Mouse (Mus musculus) hindbrain, embryonic 14.5 days (tissue): ENCODE data around the gene Nlrc5. TPM values are rescaled to one million over a fixed set of nuclear protein-coding genes. Genes with fewer than 3 reads are reported as not detected.

Source experiments
- ATAC-seq: fragments of 200-750 bp; cut with Nextera tagmentation; 2 replicates; pipeline ENCODE4 v1.8.0; 2017; ENCODE audit warnings: moderate number of reproducible peaks, mild to moderate bottlenecking, moderate TSS enrichment, moderate library complexity; ENCODE audit not compliant: low FRiP score
- DNase-seq: peaks from one replicate; pipeline ENCODE4 v3.0.0-alpha.2; 2015; ENCODE audit warnings: low spot score
- H3K27ac ChIP-seq: fragments of 300-500 bp; sonication (generic); 2 replicates; pipeline ENCODE4 v1.5.1; 2014; ENCODE audit warnings: mild to moderate bottlenecking, moderate library complexity
- H3K27me3 ChIP-seq: fragments of 300-500 bp; sonication (generic); 2 replicates; pipeline ENCODE4 v1.6.1; 2014; ENCODE audit warnings: mild to moderate bottlenecking, low read length, mixed read lengths; ENCODE audit not compliant: control insufficient read depth, insufficient read depth
- H3K36me3 ChIP-seq: fragments of 300-500 bp; sonication (generic); replicated peaks from 2 replicates; pipeline ENCODE4 v1.6.1; 2014; ENCODE audit not compliant: control insufficient read depth, insufficient read depth
- H3K4me1 ChIP-seq: fragments of 300-500 bp; sonication (generic); replicated peaks from 2 replicates; pipeline ENCODE4 v1.6.1; 2014; ENCODE audit warnings: antibody characterized with exemption, low read length, mixed read lengths; ENCODE audit not compliant: control insufficient read depth, insufficient read depth
- H3K4me2 ChIP-seq: fragments of 300-500 bp; sonication (generic); replicated peaks from 2 replicates; pipeline ENCODE4 v1.6.1; 2014; ENCODE audit warnings: mild to moderate bottlenecking, moderate library complexity
- H3K4me3 ChIP-seq: fragments of 300-500 bp; sonication (generic); replicated peaks from 2 replicates; pipeline ENCODE4 v1.5.1; 2014; ENCODE audit warnings: mild to moderate bottlenecking, low read length
- H3K9ac ChIP-seq: fragments of 300-500 bp; sonication (generic); 2 replicates; pipeline ENCODE4 v1.6.1; 2014
- H3K9me3 ChIP-seq: fragments of 300-500 bp; sonication (generic); 2 replicates; pipeline ENCODE4 v1.6.1; 2016; ENCODE audit warnings: low read length; ENCODE audit not compliant: control insufficient read depth
- whole genome bisulfite sequencing: fragments of 180-500 bp; shearing (Covaris S2); extraction: QIAGEN DNeasy Blood & Tissue Kit; methylation state at CpG from one replicate; pipeline ENCODE4 v1.1.7; 2014; 5-methylcytosine and 5-hydroxymethylcytosine counted together
- polyA plus RNA-seq: library from polyadenylated mRNA; unstranded; fragments of >200 nt; fragmentation: Nextera tagmentation; extraction: Ambion mirVana; gene quantifications from 2 replicates; pipeline ENCODE4 v1.2.1, GENCODE M21; 2014

Gene Nlrc5
- polyA plus RNA-seq, 1 experiment from 2014 or later = 0.31 TPM

DNA sequence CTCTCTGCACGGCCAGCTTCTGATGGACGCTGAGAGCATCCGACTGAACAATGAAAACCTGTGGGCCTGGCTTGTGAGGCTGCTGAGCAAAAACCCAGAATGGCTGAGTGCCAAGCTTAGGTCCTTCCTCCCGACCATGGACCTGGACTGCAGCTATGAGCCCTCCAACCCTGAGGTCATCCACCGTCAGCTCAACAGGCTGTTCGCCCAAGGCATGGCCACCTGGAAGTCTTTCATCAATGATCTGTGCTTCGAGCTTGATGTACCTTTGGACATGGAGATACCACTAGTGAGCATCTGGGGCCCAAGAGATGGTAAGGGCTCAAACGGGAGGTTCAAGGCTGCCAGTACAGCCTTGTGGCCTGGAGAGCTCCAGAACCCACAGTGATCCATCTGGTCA, 38.6 kb downstream of the Nlrc5 start:
- H3K4me2 ChIP-seq = no peak overlapping the region
- H3K27ac ChIP-seq = no peak overlapping the region
- no peak overlapping the region for H3K9ac ChIP-seq
- no peaks in the 10 kb centered on the region for H3K27me3 ChIP-seq
- ATAC-seq = no peak
- no peaks in the 10 kb centered on the region for H3K9me3 ChIP-seq
- WGBS = 84% methylated on average over 8 of the region's 8 CpGs
- DNase-seq = no peak
- no peaks in the 10 kb centered on the region for H3K36me3 ChIP-seq
- no peak overlapping the region for H3K4me3 ChIP-seq
- no peaks in the 10 kb centered on the region for H3K4me1 ChIP-seq

DNA sequence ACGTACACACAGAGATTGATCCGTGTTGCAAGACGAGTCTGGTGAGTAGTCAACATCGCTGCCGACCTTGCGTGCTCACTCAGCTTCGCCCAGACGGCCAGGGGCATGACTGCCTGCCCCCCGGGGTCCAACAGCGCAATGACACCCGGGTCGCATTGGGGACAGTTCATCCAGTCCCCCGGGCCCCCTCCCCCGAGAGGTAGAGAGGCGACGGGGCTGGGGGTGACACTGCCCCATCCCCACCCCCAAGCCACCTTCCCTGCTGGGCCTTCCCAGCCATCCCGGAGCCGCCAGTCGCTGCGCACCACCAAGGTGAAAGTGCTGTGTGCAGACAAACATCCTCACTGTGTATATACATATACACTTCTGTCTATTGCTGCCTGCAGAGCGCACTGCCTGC, 39.3 kb downstream of the Nlrc5 start:
- no peak overlapping the region for H3K9ac ChIP-seq
- H3K4me2 ChIP-seq = no peak overlapping the region
- no peaks in the 10 kb centered on the region for H3K36me3 ChIP-seq
- no peaks in the 10 kb centered on the region for H3K4me1 ChIP-seq
- no peaks in the 10 kb centered on the region for H3K27me3 ChIP-seq
- ATAC-seq (no peak), DNase-seq (no peak)
- H3K9me3 ChIP-seq = no peaks in the 10 kb centered on the region
- 85% methylated on average over 21 of the region's 21 CpGs for WGBS
- no peak overlapping the region for H3K27ac ChIP-seq
- H3K4me3 ChIP-seq = no peak overlapping the region

- 81% methylated on average over 8 of the region's 8 CpGs for WGBS
- Histone ChIP-seq H3K9me3 (no peaks in the 10 kb centered on the region), H3K4me3 (no peak overlapping the region), H3K4me2 (no peak overlapping the region), H3K4me1 (no peaks in the 10 kb centered on the region), H3K27ac (no peak overlapping the region), H3K9ac (no peak overlapping the region), H3K27me3 (no peaks in the 10 kb centered on the region), H3K36me3 (no peaks in the 10 kb centered on the region)
- DNase-seq (no peak), ATAC-seq (no peak)
Measured at GRCm38 (mm10) chr8:94475786-94476185, 41.6 kb downstream of the Nlrc5 start.

DNA sequence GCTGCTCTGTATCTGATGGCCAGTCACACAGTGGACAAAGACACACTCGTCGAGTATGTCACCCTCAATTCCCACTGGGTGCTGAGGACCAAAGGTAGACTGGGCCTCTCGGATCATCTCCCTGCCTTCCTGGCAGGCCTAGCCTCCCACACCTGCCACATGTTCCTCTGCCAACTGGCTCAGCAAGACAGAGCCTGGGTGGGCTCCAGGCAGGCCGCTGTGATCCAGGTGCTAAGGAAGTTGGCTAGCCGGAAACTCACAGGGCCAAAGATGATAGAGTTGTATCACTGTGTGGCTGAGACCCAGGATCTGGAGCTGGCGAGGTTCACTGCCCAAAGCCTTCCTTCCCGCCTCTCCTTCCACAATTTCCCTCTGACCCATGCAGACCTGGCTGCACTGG, 42.7 kb downstream of the Nlrc5 start:
- Histone ChIP-seq H3K9ac (no peak overlapping the region), H3K36me3 (no peaks in the 10 kb centered on the region), H3K4me1 (no peaks in the 10 kb centered on the region), H3K27me3 (no peaks in the 10 kb centered on the region), H3K4me3 (no peak overlapping the region), H3K27ac (no peak overlapping the region), H3K4me2 (no peak overlapping the region), H3K9me3 (no peaks in the 10 kb centered on the region)
- DNase-seq (no peak), ATAC-seq (no peak)
- WGBS = 79% methylated on average over 7 of the region's 7 CpGs

- DNase-seq = no peak
- Histone ChIP-seq H3K9ac (no peak overlapping the region), H3K9me3 (no peaks in the 10 kb centered on the region)
Measured at GRCm38 (mm10) chr8:94482051-94482450, 47.9 kb downstream of the Nlrc5 start.

DNA sequence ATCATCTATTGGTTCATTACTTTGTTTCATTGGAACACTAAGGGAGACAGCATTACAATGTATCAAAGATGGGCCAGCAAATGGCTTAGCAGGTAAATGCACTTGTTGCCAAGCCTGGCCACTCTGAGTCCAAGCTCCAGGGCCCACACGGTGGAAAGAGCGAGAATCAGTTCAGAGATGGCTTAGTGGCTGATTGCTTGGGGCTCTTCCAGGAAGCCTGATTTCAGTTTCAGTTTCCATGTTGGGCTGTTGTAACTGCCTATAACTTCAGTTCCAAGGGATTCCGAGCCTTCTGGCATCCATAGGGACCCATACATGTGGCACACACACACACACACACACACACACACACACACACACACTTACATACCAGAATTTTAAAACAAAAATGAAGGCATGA, 51.1 kb downstream of the Nlrc5 start:
- Histone ChIP-seq H3K4me2 (no peak overlapping the region), H3K36me3 (no peaks in the 10 kb centered on the region), H3K4me1 (no peaks in the 10 kb centered on the region), H3K27me3 (no peaks in the 10 kb centered on the region), H3K9me3 (no peaks in the 10 kb centered on the region), H3K4me3 (no peak overlapping the region), H3K27ac (no peak overlapping the region), H3K9ac (no peak overlapping the region)
- DNase-seq = no peak
- ATAC-seq = no peak
- 82% methylated on average over 3 of the region's 3 CpGs for WGBS

More at GRCm38 (mm10) chr8:94482051-94482450, 47.9 kb downstream of the Nlrc5 start:
- H3K27ac ChIP-seq = no peak overlapping the region
- H3K4me2 ChIP-seq = no peak overlapping the region
- no peak overlapping the region for H3K4me3 ChIP-seq
- no peaks in the 10 kb centered on the region for H3K27me3 ChIP-seq
- WGBS = 14% methylated on average over 6 of the region's 6 CpGs
- no peaks in the 10 kb centered on the region for H3K4me1 ChIP-seq
- H3K36me3 ChIP-seq = no peaks in the 10 kb centered on the region
- no peak for ATAC-seq

DNA sequence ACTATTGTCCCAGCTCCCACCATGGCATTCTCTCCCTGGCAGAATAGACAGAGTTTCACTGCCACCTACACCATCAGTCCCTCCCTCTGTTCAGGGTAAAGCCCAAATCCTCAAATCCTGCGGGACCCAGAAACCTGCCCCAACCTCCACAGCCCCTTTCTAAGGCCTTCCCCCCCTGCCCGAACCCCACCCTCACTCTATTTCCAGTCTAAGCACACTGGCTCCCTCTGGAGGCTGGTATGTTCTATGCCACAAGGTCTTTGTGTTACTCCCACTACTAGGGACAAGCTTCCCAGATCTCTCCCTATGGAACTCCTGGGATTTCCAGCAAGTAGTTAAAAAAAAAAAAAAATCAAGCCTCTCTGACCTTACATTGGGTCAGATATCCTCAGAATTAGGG, 51.7 kb downstream of the Nlrc5 start:
- Histone ChIP-seq H3K4me1 (no peaks in the 10 kb centered on the region), H3K9me3 (no peaks in the 10 kb centered on the region), H3K27me3 (no peaks in the 10 kb centered on the region), H3K36me3 (no peaks in the 10 kb centered on the region), H3K4me3 (no peak overlapping the region), H3K4me2 (no peak overlapping the region), H3K27ac (no peak overlapping the region), H3K9ac (no peak overlapping the region)
- DNase-seq (no peak), ATAC-seq (no peak)
- WGBS = 38% methylated on average over 2 of the region's 2 CpGs

GRCm38 (mm10) chr8:94488016-94488415, 53.9 kb downstream of the Nlrc5 start:
- Histone ChIP-seq H3K4me3 (no peak overlapping the region), H3K36me3 (no peaks in the 10 kb centered on the region), H3K4me1 (0 out of 2 replicates have a peak, but pooled peaks cover 6% of the 10 kb centered on the region), H3K9me3 (no peaks in the 10 kb centered on the region), H3K27me3 (no peaks in the 10 kb centered on the region), H3K9ac (no peak overlapping the region), H3K4me2 (no peak overlapping the region), H3K27ac (no peak overlapping the region)
- no peak for ATAC-seq
- 79% methylated on average over 2 of the region's 2 CpGs for WGBS
- no peak for DNase-seq

DNA sequence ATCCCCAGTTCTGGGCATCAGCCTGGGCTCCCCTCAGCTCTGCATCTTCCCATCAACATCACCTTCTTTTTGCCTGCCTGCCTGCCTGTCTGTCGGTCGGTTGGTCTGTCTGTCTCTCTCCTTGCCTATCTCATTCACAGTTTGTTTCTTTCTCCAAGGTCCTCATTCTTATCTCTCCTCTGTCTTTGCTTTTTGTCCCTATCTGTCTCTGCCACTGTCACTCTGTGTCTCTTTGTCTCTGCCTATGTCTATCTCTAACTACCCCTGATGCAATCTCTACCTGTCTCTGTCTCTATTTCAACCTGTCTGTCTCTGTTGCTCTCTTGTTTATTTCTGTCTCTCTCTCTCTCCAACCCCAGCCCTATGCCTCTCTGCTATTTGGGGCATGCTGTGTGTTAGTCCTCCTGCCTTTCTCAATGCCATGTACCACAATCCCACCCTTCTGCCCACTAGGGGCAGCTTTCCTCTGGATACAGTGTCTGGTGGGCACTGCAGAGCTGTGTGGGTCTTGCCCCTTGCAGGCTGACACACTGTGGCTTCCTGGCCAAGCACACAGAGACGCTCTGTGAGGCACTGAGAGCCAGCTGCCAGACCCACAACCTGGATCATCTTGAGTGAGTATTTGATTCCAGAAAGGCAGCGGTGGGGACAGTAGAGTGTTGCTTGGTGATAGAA, 55.8 kb downstream of the Nlrc5 start:
- Histone ChIP-seq H3K36me3 (no peaks in the 10 kb centered on the region), H3K4me3 (no peak overlapping the region), H3K9me3 (no peaks in the 10 kb centered on the region), H3K4me2 (no peak overlapping the region), H3K4me1 (0 out of 2 replicates have a peak, but pooled peaks cover 6% of the 10 kb centered on the region), H3K27me3 (no peaks in the 10 kb centered on the region), H3K27ac (no peak overlapping the region), H3K9ac (no peak overlapping the region)
- 72% methylated on average over 4 of the region's 4 CpGs for WGBS
- ATAC-seq (no peak), DNase-seq (no peak)
